Comparison of ENCODE assay signal across 8 mouse cellular contexts in genomic region chr15:62136932-62137594, GRCm38 (mm10).
DNase-seq lines count a peak whose midpoint lies in the region.

No protein-coding gene starts in this region.

- intact Hi-C loops in left cerebral cortex, postnatal 14 days (cut with DNase I), result no loop called here
- intact Hi-C loops in left cerebral cortex, postnatal 4 days (cut with DNase I), result no loop called here
- intact Hi-C loops in gastrocnemius, postnatal 14 days (cut with DNase I; ENCODE audit: low total_unique reads), result loop anchor here (10.0 kb wide), 1 partner anchor 92 kb away; no protein-coding TSS in a partner anchor

- DNase-seq in left cerebral cortex, postnatal 14 days (ENCODE audit: low spot score in 2 of 2), result peak; percentile 13 to 18
- DNase-seq in left cerebral cortex, postnatal 4 days, result no peak
- peak; percentile 54 for DNase-seq in adrenal gland, postnatal 14 days
- DNase-seq in gastrocnemius, postnatal 14 days, result peak; percentile 65
- peak; percentile 44 for DNase-seq in lung, postnatal 10 days
- no peak for DNase-seq in thymus, adult 18-20 months
- no peak for DNase-seq in B cell, adult 2 months
- no peak for DNase-seq in layer of hippocampus, adult 18-20 months (ENCODE audit: low spot score in 2 of 2)

Comparison
In these comparisons a context has a peak if more than half of its experiments do, and no peak if none do; other contexts are left out.
1. DNase-seq: peak in left cerebral cortex, postnatal 14 days (2 of 2), adrenal gland, postnatal 14 days (single experiment), gastrocnemius, postnatal 14 days (single experiment) and lung, postnatal 10 days (single experiment); none in left cerebral cortex, postnatal 4 days (single experiment), thymus, adult 18-20 months (0 of 2), B cell, adult 2 months (0 of 2) and layer of hippocampus, adult 18-20 months (0 of 2).